Mouse (Mus musculus) effector memory CD4-positive, alpha-beta T cell, adult 5 months (primary cell): ENCODE data around the gene Fam227a. TPM values are rescaled to one million over a fixed set of nuclear protein-coding genes. Genes with fewer than 3 reads are reported as not detected.

Experiments
- polyA plus RNA-seq: library from polyadenylated mRNA; unstranded; fragments of 100-300 nt; shearing (Covaris generic); gene quantifications from one replicate; pipeline ENCODE4 v1.2.1, GENCODE M21; 2017

The Fam227a gene
- polyA plus RNA-seq: 0.24 TPM

DNA sequence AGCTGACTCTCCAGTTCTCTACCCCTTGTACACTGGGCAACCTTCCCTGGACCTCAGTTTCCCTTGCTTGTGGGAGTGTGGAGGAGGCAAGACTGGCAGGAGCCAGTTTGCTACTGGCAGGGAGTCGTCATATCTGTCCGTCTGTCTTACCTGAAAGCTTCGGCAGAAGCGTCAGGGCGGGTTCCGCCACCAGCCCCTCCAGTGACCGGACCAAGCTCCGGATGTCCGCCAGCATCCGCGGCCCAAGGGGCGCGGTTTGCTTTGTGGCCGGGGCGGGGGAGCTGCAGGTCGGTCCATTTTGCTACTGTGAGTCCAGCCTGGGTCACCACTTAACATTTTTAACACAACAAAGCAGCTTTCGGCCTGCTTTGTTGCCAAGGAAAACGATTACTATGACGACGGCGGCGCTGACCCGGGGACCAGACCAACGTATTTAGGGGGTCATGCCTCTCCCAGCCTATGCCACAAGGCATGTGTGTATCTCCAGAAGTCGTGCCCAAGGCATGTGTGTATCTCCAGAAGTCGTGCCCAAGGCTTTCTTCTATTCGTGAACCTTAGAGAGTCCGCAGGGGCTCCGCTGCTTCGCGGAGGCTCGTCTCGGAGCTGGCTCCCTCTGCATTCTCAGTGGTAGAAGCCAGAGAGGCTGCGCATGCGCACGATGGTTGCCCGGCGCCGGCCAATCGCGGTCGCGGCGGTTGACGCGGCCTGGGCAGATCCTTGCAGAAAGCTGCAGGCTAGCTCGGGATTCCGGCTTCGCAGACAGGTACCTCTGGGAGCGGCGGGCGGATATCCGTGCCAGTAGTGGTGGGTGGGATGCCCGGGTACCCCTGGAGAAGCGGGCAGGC lies at the start of gene Fam227a, which contains the start of gene Cby1:
TSS of gene Fam227a (minus strand) at position 426 of the 845 bp plus-strand sequence.
TSS of gene Cby1 (plus strand) at position 669 of the 845 bp plus-strand sequence.

DNA sequence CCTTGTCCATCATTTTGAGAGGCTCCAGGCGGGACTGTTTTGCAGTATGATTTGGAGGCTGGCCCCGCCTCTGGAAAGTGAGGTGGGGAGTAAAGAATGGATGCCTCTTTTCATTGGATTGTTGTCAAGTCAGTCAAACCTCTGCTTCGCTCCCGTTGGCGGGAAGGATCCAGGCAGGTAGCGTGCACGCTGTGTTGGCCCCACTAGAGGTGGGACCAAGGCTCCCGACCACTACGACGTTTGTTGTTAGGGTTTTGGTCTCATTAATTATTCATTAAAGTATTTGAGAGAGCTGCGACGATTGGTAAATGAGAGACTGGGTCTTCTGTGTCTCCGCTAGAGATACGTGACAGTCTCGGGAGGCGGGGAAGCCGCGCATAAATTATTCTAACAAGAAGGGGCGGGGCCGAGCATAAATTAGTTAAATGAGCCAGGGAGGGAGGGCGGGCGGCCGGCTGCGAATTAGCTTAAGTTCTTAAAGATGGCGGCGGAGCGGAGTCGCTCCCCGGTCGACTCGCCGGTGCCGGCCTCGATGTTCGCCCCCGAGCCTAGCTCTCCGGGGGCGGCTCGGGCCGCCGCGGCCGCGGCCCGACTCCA lies 31.8 kb upstream of the Fam227a start, which contains the start of gene Gtpbp1:
TSS of gene Gtpbp1 (plus strand) at position 420 of the 597 bp plus-strand sequence.

DNA sequence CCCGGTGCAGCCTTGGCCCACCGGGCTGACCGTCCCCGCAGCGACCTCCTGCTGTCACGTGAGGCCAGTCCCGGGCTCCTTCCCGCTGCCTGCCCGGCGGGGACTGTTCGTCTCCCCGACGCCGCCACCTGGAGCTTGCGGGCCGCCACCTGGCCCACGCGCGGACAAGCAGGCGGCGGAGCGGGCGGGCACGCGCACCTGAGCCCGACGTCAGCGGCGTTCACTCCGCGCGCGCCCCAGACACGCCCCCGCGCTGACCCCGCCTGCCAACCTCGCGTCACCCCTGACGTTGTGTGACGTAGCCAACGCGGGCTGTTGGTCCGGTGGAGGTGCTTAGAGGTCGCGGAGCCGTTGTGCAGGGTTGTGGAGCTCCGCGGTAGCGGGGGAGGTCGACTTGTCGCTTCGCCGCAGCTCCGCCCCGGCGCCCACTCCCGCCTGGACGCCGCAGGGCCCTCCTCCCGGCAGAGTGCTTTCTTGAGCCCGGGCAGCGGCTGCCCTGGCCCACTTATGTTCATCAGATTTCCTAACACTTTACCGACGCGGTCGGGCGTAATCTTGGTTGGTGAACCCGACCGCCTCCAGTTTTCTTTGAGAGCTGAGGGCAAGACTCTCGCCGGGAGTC lies 29.0 kb upstream of the Fam227a start, which contains the start of gene Josd1:
TSS of gene Josd1 (minus strand) at position 274 of the 622 bp plus-strand sequence.

DNA sequence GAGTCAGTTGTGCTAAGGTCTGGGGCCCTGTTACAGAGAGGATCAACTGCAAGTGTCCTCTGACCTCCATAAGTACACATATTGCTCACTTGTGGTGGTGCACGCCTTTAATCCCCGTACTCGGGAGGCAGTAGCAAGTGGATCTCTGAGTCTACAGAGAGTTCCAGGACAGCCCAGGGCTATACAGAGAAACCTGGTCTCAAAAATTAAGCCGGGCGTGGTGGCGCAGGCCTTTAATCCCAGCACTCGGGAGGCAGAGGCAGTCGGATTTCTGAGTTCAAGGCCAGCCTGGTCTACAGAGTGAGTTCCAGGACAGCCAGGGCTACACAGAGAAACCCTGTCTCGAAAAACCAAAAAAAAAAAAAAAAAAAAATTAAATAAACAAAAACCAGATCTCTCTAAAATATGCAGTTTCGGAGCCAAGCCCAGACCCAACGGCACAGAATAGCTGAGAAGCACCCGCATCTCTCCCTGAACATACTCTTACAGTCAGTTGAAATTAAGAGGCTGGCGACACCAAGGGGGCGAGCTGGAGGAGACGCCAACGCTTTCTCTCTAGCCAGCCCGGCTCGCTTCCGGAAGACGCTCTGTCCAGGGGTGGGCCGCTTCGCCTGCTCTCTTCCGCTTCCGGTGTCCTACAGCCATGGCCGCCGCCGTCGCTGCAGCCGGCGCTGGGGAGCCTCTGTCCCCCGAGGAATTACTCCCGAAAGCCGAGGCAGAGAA lies 11.7 kb upstream of the Fam227a start, which contains the start of gene Tomm22:
TSS of gene Tomm22 (plus strand) at position 613 of the 723 bp plus-strand sequence.

DNA sequence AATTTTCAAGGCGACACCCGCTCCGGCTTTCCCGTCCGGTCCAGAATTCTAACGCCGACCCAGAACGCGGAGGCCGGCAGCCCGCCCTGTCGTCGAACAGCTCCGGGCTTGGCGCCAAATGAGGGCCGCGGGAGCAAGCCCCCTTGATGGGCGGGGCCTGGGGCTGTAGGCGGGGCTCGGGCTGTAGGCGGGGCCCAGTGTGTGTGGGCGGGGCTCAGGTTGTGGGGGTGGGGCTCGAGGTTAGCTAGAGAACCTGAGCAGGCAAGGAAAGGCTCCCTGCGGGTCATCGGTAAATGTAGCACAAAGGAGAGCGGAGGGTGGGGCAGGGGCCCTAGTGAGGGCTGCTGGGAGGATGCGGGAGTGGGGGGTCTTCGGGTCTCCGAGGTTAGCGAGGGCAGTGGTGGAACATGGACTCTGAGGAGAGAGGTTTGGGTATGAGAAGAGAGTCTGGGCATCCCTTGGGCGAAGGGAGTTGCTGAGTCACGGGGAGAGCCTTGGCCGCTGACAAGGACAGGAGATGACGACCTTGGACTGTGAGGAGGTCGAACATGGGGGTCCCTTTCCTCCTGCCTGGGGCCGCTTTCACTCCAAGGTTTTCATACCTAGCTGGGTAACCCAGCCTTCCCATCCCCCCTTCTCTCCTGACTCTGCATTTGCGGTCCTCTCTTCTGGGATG lies 53.6 kb downstream of the Fam227a start, which contains the start of gene Dmc1:
TSS of gene Dmc1 (minus strand) at position 120 of the 676 bp plus-strand sequence.

Other genes with a start within 250 kb of the Fam227a start
- gene Csnk1e, start 203.4 kb downstream of the Fam227a start, polyA plus RNA-seq: 92.8 TPM
- gene Kcnj4, start 153.7 kb downstream of the Fam227a start, polyA plus RNA-seq: not detected
- gene Kdelr3, start 142.5 kb downstream of the Fam227a start, polyA plus RNA-seq: not detected
- gene Ddx17, start 112.2 kb downstream of the Fam227a start, polyA plus RNA-seq: 28.9 TPM
- gene Dmc1, start 53.8 kb downstream of the Fam227a start, polyA plus RNA-seq: not detected
- gene Cby1, start 243 bp upstream of the Fam227a start, polyA plus RNA-seq: 3.7 TPM
- gene Tomm22, start 11.9 kb upstream of the Fam227a start, polyA plus RNA-seq: 160 TPM
- gene Josd1, start 29.0 kb upstream of the Fam227a start, polyA plus RNA-seq: 64.5 TPM
- gene Gtpbp1, start 31.9 kb upstream of the Fam227a start, polyA plus RNA-seq: 125 TPM
- 81.5 TPM for gene Sun2, start 83.6 kb upstream of the Fam227a start, polyA plus RNA-seq
- 5.9 TPM for gene Dnal4, start 118.9 kb upstream of the Fam227a start, polyA plus RNA-seq
- 0.45 TPM for gene Nptxr, start 145.8 kb upstream of the Fam227a start, polyA plus RNA-seq
- not detected for gene Npcd, start 175.3 kb upstream of the Fam227a start, polyA plus RNA-seq
- 17.2 TPM for gene Cbx6, start 175.7 kb upstream of the Fam227a start, polyA plus RNA-seq
- gene Apobec3, start 232.7 kb upstream of the Fam227a start, polyA plus RNA-seq: 225 TPM